Mouse (Mus musculus): ENCODE results near the gene Rpsa.

Rpsa gene

DNA sequence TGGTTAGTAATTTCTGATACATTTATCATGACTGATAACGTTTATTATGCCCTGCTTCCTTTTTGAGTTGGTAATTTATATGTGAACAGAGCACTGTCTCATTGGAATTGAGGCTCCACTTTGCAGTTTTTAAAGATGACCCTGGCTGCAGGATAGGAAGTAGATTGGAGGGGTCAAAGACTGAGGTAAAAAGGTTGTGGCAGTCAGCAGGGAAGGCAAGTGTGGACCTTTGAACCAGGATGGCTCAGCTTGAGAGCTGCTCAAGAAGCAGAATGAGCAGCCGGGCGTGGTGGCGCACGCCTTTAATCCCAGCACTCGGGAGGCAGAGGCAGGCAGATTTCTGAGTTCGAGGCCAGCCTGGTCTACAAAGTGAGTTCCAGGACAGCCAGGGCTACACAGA lies 14.0 kb upstream of the Rpsa start:
- DNase-seq (ENCODE audit: low read depth, low spot score): no peak

GRCm38 (mm10) chr9:120114051-120114788 lies 13.3 kb upstream of the Rpsa start:
- DNase-seq (ENCODE audit: low read depth, low spot score): no peak

DNA sequence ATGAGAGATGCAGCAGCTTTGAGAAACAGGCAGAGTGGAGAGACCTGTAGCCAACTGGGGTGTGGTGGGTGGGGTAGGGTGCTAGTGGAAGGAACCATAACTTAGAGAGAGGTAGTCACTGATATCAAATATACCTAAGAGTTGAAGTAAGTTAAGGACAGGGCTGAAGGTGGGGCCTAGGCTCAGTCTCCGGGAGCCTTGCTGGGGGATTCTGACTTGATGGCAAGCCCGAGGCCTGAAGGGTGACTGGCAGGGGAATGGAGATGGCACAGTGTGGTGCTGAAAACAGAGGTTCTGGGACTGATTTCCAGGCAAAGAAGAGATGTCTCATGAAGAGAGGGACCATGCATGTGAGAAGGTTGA lies 12.7 kb upstream of the Rpsa start:
- no peak for DNase-seq (ENCODE audit: low read depth, low spot score)

- DNase-seq (ENCODE audit: low read depth, low spot score): no peak
Observed at GRCm38 (mm10) chr9:120115580-120115979, 11.9 kb upstream of the Rpsa start.

DNA sequence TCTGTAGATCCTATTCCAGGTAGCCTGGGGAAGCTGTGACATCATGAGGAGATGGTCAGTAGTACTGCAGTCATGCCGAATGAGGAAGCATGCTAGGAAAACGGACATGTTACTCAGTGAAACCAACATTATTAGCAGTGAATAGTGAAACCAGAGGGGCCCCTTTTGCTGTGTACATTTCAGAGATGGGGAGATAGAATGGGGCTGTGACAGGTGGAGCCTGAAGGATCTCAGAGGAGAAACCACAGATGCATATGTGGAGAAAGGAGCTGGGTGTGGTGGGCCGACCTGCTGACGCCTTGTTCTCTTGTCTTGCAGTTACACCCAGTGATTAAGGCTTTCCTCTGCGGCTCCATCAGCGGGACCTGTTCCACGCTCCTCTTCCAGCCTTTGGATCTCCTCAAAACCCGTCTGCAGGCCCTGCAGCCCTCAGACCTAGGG lies 11.3 kb upstream of the Rpsa start:
- no peak for DNase-seq (ENCODE audit: low read depth, low spot score)

DNA sequence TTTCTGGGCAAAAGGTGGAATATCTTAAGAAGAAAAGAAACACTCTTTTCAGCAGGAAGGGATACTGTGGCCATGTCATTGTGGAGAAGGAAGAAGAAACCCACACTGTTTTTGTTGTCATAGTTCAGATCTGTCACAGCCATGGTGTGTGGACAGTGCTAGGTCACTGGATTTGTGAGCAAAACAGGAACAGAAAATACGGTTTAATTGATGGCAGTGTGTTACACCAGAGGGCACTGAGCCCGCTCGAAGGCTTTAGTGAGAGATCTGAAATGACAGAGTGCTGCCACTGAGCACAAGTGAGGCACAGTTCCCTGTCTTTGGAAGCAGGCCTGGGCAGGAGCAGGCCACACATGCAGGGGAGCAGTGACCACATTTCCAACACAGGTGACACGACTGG lies 9.3 kb upstream of the Rpsa start:
- DNase-seq (ENCODE audit: low read depth, low spot score): no peak

- DNase-seq (ENCODE audit: low read depth, low spot score): no peak
Observed at GRCm38 (mm10) chr9:120120503-120120902, 7.0 kb upstream of the Rpsa start.

GRCm38 (mm10) chr9:120126868-120127267 lies 621 bp upstream of the Rpsa start:
- no peak for DNase-seq (ENCODE audit: low read depth, low spot score)

GRCm38 (mm10) chr9:120129276-120129675 lies 1.8 kb downstream of the Rpsa start:
- peak; percentile 33 for DNase-seq (ENCODE audit: low read depth, low spot score)

DNA sequence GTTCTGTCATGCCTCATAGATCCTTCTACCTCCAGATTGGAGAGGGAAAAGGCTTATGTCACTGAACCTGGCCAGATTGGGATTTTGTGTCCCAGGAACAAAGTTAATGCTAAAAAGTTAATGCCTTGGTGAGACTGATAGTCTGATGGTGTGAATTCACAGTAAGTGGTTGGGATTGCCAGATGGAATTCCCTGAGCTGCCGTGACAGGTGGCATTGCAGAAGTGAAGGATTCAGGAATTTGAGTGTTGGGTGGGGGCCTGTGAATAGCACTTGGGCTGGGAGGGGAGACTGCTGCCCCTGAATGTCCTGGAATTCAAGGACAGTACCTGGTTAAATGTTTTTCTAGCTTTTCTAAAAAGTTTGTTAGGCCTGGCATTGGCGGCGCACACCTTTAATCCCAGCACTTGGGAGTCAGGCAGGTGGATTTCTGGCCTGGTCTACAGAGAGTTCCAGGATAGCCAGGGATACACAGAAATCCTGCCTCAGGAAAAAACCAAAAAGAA lies 4.3 kb downstream of the Rpsa start:
- DNase-seq (ENCODE audit: low read depth, low spot score): no peak

GRCm38 (mm10) chr9:120132980-120133754 lies 5.7 kb downstream of the Rpsa start:
- no peak for DNase-seq (ENCODE audit: low read depth, low spot score)

DNA sequence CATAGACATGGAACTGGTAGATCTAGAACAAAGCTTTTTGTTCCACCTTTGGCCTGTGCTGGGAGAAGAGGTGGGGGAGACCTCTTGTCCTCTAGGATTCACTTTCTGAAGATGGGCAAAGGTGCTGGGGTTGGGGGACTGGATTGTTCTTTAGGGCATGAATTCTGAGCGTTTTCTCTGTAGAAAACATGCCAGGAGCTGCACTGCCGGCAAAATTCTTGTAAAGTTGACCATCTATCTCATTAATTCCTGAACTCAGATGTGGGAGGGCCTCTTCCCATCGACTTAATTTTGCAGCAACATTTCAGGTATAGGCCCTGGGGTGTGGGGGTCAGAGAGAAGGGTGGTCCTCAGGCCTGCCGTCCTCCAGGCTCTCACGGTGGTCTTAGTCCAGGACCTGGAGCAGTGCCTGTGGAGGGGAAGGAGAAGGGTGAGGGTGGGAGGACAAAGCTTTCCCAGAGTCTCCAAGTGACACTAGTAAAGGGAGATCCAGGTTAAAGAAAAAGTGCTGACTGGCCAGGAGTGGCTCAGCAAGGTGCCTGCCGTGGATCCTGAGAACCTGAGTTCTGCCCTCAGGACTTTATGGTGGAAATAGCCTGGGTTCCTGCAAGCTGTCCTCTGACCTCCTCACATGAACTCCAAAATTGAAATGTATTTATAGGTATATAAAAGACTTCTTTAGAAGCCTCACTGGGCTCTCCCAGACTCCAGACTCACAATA lies 6.4 kb downstream of the Rpsa start:
- no peak for DNase-seq (ENCODE audit: low read depth, low spot score)

DNA sequence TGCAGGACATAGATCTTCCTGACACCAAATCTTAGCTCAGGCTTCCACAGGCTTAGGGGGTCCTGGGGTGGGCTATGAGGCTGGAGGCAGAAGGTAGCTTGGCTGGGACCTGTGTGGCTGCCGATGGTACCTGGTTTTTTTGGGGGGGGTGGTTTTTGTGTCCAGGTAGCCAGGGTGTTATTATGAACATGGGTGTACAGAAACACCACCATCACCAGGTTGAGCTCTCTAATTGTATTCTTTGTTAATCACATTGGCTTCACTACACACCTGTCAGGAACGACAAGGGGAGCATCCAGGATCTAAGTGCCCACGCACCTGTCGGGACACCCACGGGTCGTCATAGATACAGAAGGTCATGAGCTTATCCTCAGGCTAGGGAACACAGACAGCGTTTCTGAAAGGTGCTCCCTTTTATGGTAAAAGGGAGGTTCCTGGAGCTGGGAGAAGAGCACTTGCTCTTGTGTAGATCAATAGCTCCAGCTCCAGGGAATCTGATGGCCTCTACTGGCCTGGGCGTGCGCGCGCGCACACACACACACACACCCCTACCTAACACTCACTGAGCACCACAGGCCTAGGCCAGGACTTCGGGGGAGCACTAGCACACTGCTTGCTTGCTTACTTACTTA lies 7.2 kb downstream of the Rpsa start:
- DNase-seq (ENCODE audit: low read depth, low spot score): no peak

DNA sequence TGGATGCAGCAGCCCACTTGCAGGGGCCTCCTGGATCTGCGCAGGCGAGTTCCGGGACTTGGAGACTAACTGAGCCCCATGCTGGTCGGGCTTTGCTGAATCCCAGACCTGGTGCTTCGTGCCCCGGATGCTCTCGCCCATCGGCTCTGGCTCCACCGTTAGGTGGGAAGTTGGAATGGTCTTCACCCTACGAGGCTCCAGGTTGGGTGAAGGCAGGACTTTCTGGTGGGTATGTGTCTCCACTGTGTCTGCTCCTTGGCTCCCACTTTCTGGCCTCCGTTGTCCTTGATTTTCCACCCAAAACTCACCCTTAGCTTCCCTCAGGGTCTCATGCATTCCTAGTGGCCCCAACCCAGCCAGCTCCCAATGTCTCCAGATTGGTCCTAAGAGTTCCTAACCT lies 8.0 kb downstream of the Rpsa start:
- DNase-seq (ENCODE audit: low read depth, low spot score): no peak

GRCm38 (mm10) chr9:120140652-120141051 lies 13.2 kb downstream of the Rpsa start:
- peak; percentile 69 for DNase-seq (ENCODE audit: low read depth, low spot score)

DNA sequence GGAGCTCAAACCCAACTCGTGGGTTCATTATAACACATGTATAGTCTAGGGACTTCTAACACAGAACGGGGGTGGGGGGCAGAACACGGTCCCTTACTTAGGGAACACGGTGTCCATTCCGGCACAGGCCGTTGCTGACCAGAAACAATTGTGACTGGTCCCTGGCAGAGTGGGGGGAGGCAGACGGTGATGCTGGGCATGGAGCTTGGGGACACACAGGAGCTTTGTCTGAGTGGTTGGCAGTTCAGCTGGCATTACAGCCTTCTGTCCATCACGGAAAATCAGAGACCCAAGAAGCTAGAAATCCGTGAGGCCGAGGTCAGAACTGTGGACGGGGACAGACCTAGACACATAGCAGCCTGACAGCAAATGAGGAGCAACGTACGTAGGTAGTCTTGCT lies 17.0 kb downstream of the Rpsa start:
- DNase-seq (ENCODE audit: low read depth, low spot score): no peak

DNA sequence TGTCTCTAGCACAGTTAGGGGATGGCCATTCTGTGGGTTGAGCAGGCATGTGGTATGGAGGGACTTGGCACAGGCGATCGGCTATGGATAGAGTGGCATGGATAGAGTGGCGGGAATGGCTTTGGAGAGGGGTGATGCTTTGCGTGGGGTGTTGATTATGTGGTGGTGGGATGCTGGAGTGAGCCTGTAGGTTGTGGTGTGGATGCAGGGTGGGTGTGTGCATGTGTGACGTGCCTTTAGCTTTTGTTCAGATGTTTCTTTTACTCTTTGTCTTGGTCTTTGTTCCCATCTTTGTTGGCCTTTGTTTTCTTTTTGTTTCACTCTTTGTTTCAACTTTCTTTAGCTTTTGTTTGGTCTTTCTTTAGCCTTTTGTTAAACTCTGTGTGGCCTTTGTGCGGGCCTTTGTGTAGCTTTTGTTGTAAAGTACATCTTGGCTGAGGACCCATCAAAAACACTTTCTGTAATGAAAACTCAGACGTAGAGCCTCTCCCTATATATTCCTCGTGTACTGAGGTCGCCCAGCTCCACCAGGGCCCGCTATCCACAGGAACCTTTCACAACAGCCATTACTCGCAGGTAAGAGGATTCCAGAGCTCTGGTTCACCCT lies 21.8 kb downstream of the Rpsa start, which contains the start of gene Mobp:
TSS of gene Mobp (plus strand) at position 486 of the 607 bp plus-strand sequence.
- DNase-seq (ENCODE audit: low read depth, low spot score): no peak

GRCm38 (mm10) chr9:120151152-120151551 lies 23.7 kb downstream of the Rpsa start:
- DNase-seq (ENCODE audit: low read depth, low spot score): no peak

DNA sequence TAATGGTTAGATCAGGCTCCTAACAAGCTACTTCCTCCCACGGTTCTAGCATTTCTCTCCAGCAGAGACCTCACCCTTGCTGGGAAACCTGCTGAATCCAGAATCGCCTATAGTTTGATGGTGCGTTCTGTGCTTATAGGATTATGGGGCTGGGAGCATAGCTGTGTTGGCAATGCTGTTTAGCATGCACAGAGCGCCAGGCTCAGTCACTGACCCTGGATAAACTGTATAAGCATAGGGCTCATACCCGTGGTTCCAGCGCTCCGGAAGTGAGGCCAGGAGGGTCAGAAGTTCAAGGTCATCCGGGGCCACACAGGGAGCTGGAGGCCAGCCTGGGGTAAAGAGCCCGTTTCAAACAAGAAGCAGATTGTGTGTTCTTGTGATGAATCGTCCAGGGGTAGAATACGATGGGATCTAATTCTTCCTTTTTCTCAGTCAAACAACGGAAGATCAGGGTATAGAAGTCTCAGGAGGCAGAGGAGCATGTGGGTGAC lies 24.5 kb downstream of the Rpsa start:
- DNase-seq (ENCODE audit: low read depth, low spot score): no peak

GRCm38 (mm10) chr9:120158047-120158446 lies 30.6 kb downstream of the Rpsa start:
- DNase-seq (ENCODE audit: low read depth, low spot score): peak; percentile 32

- DNase-seq (ENCODE audit: low read depth, low spot score): no peak
Observed at GRCm38 (mm10) chr9:120163862-120164261, 36.4 kb downstream of the Rpsa start.

Data from CD4-positive helper T cell, adult 2 months (primary cell).